Mouse (Mus musculus) CH12.LX (cell line): ENCODE results near the gene Gm45716. TPM values are rescaled to one million over a fixed set of nuclear protein-coding genes. Genes with fewer than 3 reads are reported as not detected.

ENCODE experiments used
- DNase-seq: peaks from one replicate; pipeline ENCODE4 v3.0.0-alpha.2; 2013; ENCODE audit errors: extremely low read depth
- H3K27ac ChIP-seq: 2 replicates; pipeline ENCODE4 v1.5.1; 2012; ENCODE audit warnings: low read depth, mild to moderate bottlenecking, control low read depth, moderate library complexity; ENCODE audit not compliant: insufficient read depth
- H3K27me3 ChIP-seq: replicated peaks from 2 replicates; pipeline ENCODE3; 2012; ENCODE audit warnings: inconsistent platforms
- H3K36me3 ChIP-seq, 2 experiments: replicated peaks in 1 of 2; 2 replicates each; pipeline versions ENCODE3 to v1.6.1; 2012; ENCODE audit warnings: inconsistent platforms in 1 of 2, low read length in 1 of 2, mild to moderate bottlenecking in 1 of 2, mixed read lengths in 1 of 2, moderate library complexity in 1 of 2; ENCODE audit not compliant: control insufficient read depth in 1 of 2, insufficient read depth in 1 of 2
- H3K4me1 ChIP-seq, 2 experiments: 2 replicates each; pipeline ENCODE4 v1.6.1; 2012; ENCODE audit warnings: inconsistent platforms in 1 of 2, moderate library complexity in 1 of 2; ENCODE audit not compliant: insufficient read depth in 2 of 2, control insufficient read depth in 1 of 2
- H3K4me2 ChIP-seq: 2 replicates; pipeline ENCODE4 v1.6.1; 2012; ENCODE audit warnings: low read depth, mild to moderate bottlenecking, control low read depth; ENCODE audit not compliant: poor library complexity, insufficient read depth, severe bottlenecking
- H3K4me3 ChIP-seq, 3 experiments: fragments of 150-350 bp in 1 of 3; sonication (generic) in 1 of 3; replicated peaks in 1 of 3; 2 replicates each; pipeline versions ENCODE3 to v1.5.1; 2011 to 2012; ENCODE audit warnings: low read depth in 2 of 3, low read length in 2 of 3, mild to moderate bottlenecking in 2 of 3, moderate library complexity in 2 of 3, control low read depth in 1 of 3, improper control_type of control experiment in 1 of 3, inconsistent platforms in 1 of 3, mixed read lengths in 1 of 3; ENCODE audit not compliant: poor library complexity in 1 of 3
- H3K79me2 ChIP-seq: replicated peaks from 2 replicates; pipeline ENCODE4 v1.6.1; 2012; ENCODE audit warnings: mild to moderate bottlenecking, moderate library complexity; ENCODE audit not compliant: control insufficient read depth, poor library complexity, insufficient read depth, severe bottlenecking; ENCODE audit errors: extremely low read depth
- H3K9ac ChIP-seq: 2 replicates; pipeline ENCODE4 v1.6.1; 2012; ENCODE audit warnings: low read depth, mild to moderate bottlenecking, control low read depth, moderate library complexity; ENCODE audit not compliant: insufficient read depth
- H3K9me3 ChIP-seq: replicated peaks from 2 replicates; pipeline ENCODE3; 2012; ENCODE audit warnings: low read length, inconsistent platforms, mixed read lengths
- CHD1 ChIP-seq: IDR thresholded peaks from 2 replicates; pipeline ENCODE4 v1.6.1; 2012; ENCODE audit warnings: low read depth, low read length, improper control_type of control experiment, inconsistent platforms
- CHD2 ChIP-seq: IDR thresholded peaks from 2 replicates; pipeline ENCODE4 v1.6.1; 2011; ENCODE audit warnings: low read length, improper control_type of control experiment
- CTCF ChIP-seq, 2 experiments: IDR thresholded peaks in 1 of 2; conservative IDR thresholded peaks in 1 of 2; 2 replicates each; pipeline ENCODE4 v1.5.1; 2011 to 2012; ENCODE audit warnings: low read depth in 2 of 2, low read length in 2 of 2, improper control_type of control experiment in 1 of 2, inconsistent platforms in 1 of 2, mild to moderate bottlenecking in 1 of 2, moderate library complexity in 1 of 2
- E2F4 ChIP-seq: IDR thresholded peaks from 2 replicates; pipeline ENCODE4 v1.6.1; 2011; ENCODE audit warnings: low read depth, low read length, improper control_type of control experiment; ENCODE audit not compliant: insufficient replicate concordance
- ELF1 ChIP-seq: IDR thresholded peaks from 2 replicates; pipeline ENCODE4 v1.6.1; 2014; ENCODE audit warnings: low read depth, mild to moderate bottlenecking, inconsistent platforms, low read length, improper control_type of control experiment
- EP300 ChIP-seq: IDR thresholded peaks from 2 replicates; pipeline ENCODE4 v1.6.1; 2011; ENCODE audit warnings: low read length, improper control_type of control experiment
- GABPA ChIP-seq: IDR thresholded peaks from 2 replicates; pipeline ENCODE4 v1.6.1; 2012; ENCODE audit warnings: low read depth, low read length, improper control_type of control experiment, inconsistent platforms; ENCODE audit not compliant: insufficient replicate concordance
- HCFC1 ChIP-seq: IDR thresholded peaks from 2 replicates; pipeline ENCODE4 v1.6.1; 2012; ENCODE audit warnings: low read depth, mild to moderate bottlenecking, inconsistent platforms, low read length, improper control_type of control experiment
- IRF4 ChIP-seq: IDR thresholded peaks from 2 replicates; pipeline ENCODE4 v1.6.1; 2014; ENCODE audit warnings: low read depth, mild to moderate bottlenecking, inconsistent platforms, low read length, improper control_type of control experiment
- JUND ChIP-seq: conservative IDR thresholded peaks from 2 replicates; pipeline ENCODE4 v1.6.1; 2011; ENCODE audit warnings: low read depth, low read length, improper control_type of control experiment
- MAFK ChIP-seq: IDR thresholded peaks from 2 replicates; pipeline ENCODE4 v1.6.1; 2011; ENCODE audit warnings: low read length, improper control_type of control experiment; ENCODE audit not compliant: insufficient replicate concordance
- MEF2A ChIP-seq: IDR thresholded peaks from 2 replicates; pipeline ENCODE4 v1.6.1; 2014; ENCODE audit warnings: low read depth, mild to moderate bottlenecking, inconsistent platforms, low read length, improper control_type of control experiment, borderline replicate concordance
- MXI1 ChIP-seq: IDR thresholded peaks from 2 replicates; pipeline ENCODE4 v1.6.1; 2011; ENCODE audit warnings: mild to moderate bottlenecking, low read depth, low read length, improper control_type of control experiment
- MYC ChIP-seq: IDR thresholded peaks from 2 replicates; pipeline ENCODE4 v1.6.1; 2011; ENCODE audit warnings: low read depth, mild to moderate bottlenecking, improper control_type of control experiment, low read length
- NELFE ChIP-seq: IDR thresholded peaks from 2 replicates; pipeline ENCODE4 v1.6.1; 2011; ENCODE audit warnings: low read depth, low read length, improper control_type of control experiment
- NRF1 ChIP-seq: IDR thresholded peaks from 2 replicates; pipeline ENCODE4 v1.6.1; 2014; ENCODE audit warnings: low read depth, mild to moderate bottlenecking, inconsistent platforms, low read length, improper control_type of control experiment, moderate library complexity
- PAX5 ChIP-seq: IDR thresholded peaks from 2 replicates; pipeline ENCODE4 v1.6.1; 2012; ENCODE audit warnings: low read length, inconsistent platforms, mixed read lengths
- POLR2A ChIP-seq: IDR thresholded peaks from 2 replicates; pipeline ENCODE4 v1.6.1; 2011; ENCODE audit warnings: low read depth, mild to moderate bottlenecking, improper control_type of control experiment, low read length
- POLR2AphosphoS2 ChIP-seq: IDR thresholded peaks from 2 replicates; pipeline ENCODE4 v1.6.1; 2011; ENCODE audit warnings: low read depth, low read length, improper control_type of control experiment
- RAD21 ChIP-seq: IDR thresholded peaks from 2 replicates; pipeline ENCODE4 v1.6.1; 2011; ENCODE audit warnings: low read depth, mild to moderate bottlenecking, low read length, improper control_type of control experiment, moderate library complexity
- RCOR1 ChIP-seq: conservative IDR thresholded peaks from 2 replicates; pipeline ENCODE4 v1.6.1; 2012; ENCODE audit warnings: low read depth, mild to moderate bottlenecking, inconsistent platforms, low read length, improper control_type of control experiment
- SIN3A ChIP-seq: IDR thresholded peaks from 2 replicates; pipeline ENCODE4 v1.6.1; 2012; ENCODE audit warnings: low read length, improper control_type of control experiment, inconsistent platforms
- SMC3 ChIP-seq: IDR thresholded peaks from 2 replicates; pipeline ENCODE4 v1.6.1; 2011; ENCODE audit warnings: low read depth, low read length, improper control_type of control experiment
- TCF12 ChIP-seq: IDR thresholded peaks from 2 replicates; pipeline ENCODE4 v1.6.1; 2014; ENCODE audit warnings: low read depth, mild to moderate bottlenecking, inconsistent platforms, low read length, improper control_type of control experiment
- UBTF ChIP-seq: IDR thresholded peaks from 2 replicates; pipeline ENCODE4 v1.6.1; 2012; ENCODE audit warnings: low read depth, mild to moderate bottlenecking, inconsistent platforms, low read length, improper control_type of control experiment, moderate library complexity
- USF1 ChIP-seq: IDR thresholded peaks from 2 replicates; pipeline ENCODE4 v1.6.1; 2014; ENCODE audit warnings: low read depth, mild to moderate bottlenecking, inconsistent platforms, low read length, improper control_type of control experiment
- USF2 ChIP-seq: conservative IDR thresholded peaks from 2 replicates; pipeline ENCODE4 v1.6.1; 2011; ENCODE audit warnings: low read depth, low read length, improper control_type of control experiment
- ZMIZ1 ChIP-seq: IDR thresholded peaks from 2 replicates; pipeline ENCODE4 v1.6.1; 2012; ENCODE audit warnings: low read depth, mild to moderate bottlenecking, inconsistent platforms, low read length, improper control_type of control experiment
- ZNF384 ChIP-seq: IDR thresholded peaks from 2 replicates; pipeline ENCODE4 v1.6.1; 2012; ENCODE audit warnings: low read depth, low read length, improper control_type of control experiment, inconsistent platforms
- dilution Hi-C: fragments of 300-500 bp; cut with MboI; formaldehyde crosslinking; loops from 2 replicates; pipeline ENCODE4 v1.14.3; 2020; ENCODE audit warnings: low sequenced_read_pairs; ENCODE audit not compliant: extremely low pct_unique_long_range_greater_than_20kb, extremely low pct_ligation_motif_present
- in situ Hi-C: fragments of 300-500 bp; cut with MboI; formaldehyde crosslinking; loops from 3 replicates; pipeline ENCODE4 v1.14.3; 2019; ENCODE audit warnings: low sequenced_read_pairs, low pct_ligation_motif_present, low pct_unique_long_range_greater_than_20kb, mixed read lengths
- polyA plus RNA-seq: library from polyadenylated mRNA; unstranded; fragments of >175 nt; gene quantifications from 2 replicates; pipeline ENCODE4 v1.2.1, GENCODE M21; 2012; ENCODE audit warnings: low read depth; ENCODE audit not compliant: insufficient read length
- total RNA-seq, 2 experiments: library from RNA; depleted of rRNA; stranded (reverse); fragments of 300-350 nt in 1 of 2; fragments of >200 nt in 1 of 2; gene quantifications; 2 replicates each; pipeline ENCODE4 v1.2.3; 2012 to 2014

Gene Gm45716
- total and polyA plus RNA-seq, 3 experiments: 3.0 to 15.9 (median 9.9) TPM

- Histone ChIP-seq H3K27ac (no peak overlapping the region), H3K4me3 (no peak overlapping the region), H3K36me3 (peaks cover 17 to 73% of the 10 kb centered on the region in 2 experiments), H3K79me2 (no peaks in the 10 kb centered on the region), H3K4me1 (no peaks in the 10 kb centered on the region), H3K27me3 (no peaks in the 10 kb centered on the region), H3K9ac (no peak overlapping the region), H3K4me2 (no peak overlapping the region), H3K9me3 (no peaks in the 10 kb centered on the region)
- TF ChIP-seq POLR2AphosphoS2: no peak
- no peak for TF ChIP-seq TCF12
- no peak for TF ChIP-seq CHD1
- no peak for TF ChIP-seq MXI1
- no peak for TF ChIP-seq NRF1
- TF ChIP-seq PAX5: no peak
- TF ChIP-seq RCOR1: no peak
- no peak for TF ChIP-seq USF2
- TF ChIP-seq POLR2A: no peak
- no peak for TF ChIP-seq RAD21
- no peak for TF ChIP-seq EP300
- TF ChIP-seq ELF1: no peak
- no peak for TF ChIP-seq IRF4
- no peak for TF ChIP-seq CTCF (conservative IDR thresholded peaks at IDR 0.05 in 1 of 2, IDR thresholded peaks at IDR 0.05 in 1 of 2; ENCODE audit: low read depth in 2 of 2, low read length in 2 of 2)
- TF ChIP-seq E2F4: no peak
- TF ChIP-seq GABPA: no peak
- no peak for TF ChIP-seq MEF2A
- TF ChIP-seq SIN3A: no peak
- no peak for TF ChIP-seq ZMIZ1
- no peak for TF ChIP-seq MYC
- dilution Hi-C loops (no loop called here), in situ Hi-C loops (no loop called here)
- no peak for DNase-seq
These were observed 88.2 kb downstream of the Gm45716 start for GRCm38 (mm10) chr11:90275663-90276062.

- in situ Hi-C loops: no loop called here
These were observed 88.7 kb downstream of the Gm45716 start for GRCm38 (mm10) chr11:90276150-90276549.

More at GRCm38 (mm10) chr11:90276150-90276549, 88.7 kb downstream of the Gm45716 start:
- DNase-seq: no peak
- TF ChIP-seq JUND (no peak), MEF2A (no peak), SMC3 (no peak), RAD21 (no peak), SIN3A (no peak), HCFC1 (no peak), UBTF (no peak), RCOR1 (no peak), CHD2 (no peak), IRF4 (no peak), MAFK (no peak), MYC (no peak), ZNF384 (no peak), NELFE (no peak), NRF1 (no peak), ELF1 (no peak), USF1 (no peak)
- H3K27ac ChIP-seq: no peak overlapping the region
- no peaks in the 10 kb centered on the region for H3K4me1 ChIP-seq
- no peaks in the 10 kb centered on the region for H3K9me3 ChIP-seq
- no peak overlapping the region for H3K4me3 ChIP-seq
- dilution Hi-C loops: no loop called here
- H3K9ac ChIP-seq: no peak overlapping the region
- no peak overlapping the region for H3K4me2 ChIP-seq
- H3K36me3 ChIP-seq: peaks cover 14 to 68% of the 10 kb centered on the region in 2 experiments
- H3K27me3 ChIP-seq: no peaks in the 10 kb centered on the region
- H3K79me2 ChIP-seq: no peaks in the 10 kb centered on the region
